Mouse (Mus musculus) G1E (cell line): Measurements from ENCODE around the gene Tspan3. TPM values are rescaled to one million over a fixed set of nuclear protein-coding genes. Genes with fewer than 3 reads are reported as not detected.

Source experiments
- ATAC-seq: 2 replicates; pipeline ENCODE4 v1.8.0; 2016; ENCODE audit warnings: mild to moderate bottlenecking; ENCODE audit not compliant: insufficient number of reproducible peaks, poor library complexity, low FRiP score, severe bottlenecking; ENCODE audit errors: extremely low read depth
- DNase-seq: peaks from one replicate; pipeline ENCODE4 v3.0.0; 2012; ENCODE audit warnings: low spot score
- H3K27me3 ChIP-seq: 2 replicates; pipeline ENCODE4 v1.6.1; 2012; ENCODE audit warnings: mild to moderate bottlenecking, low read length, inconsistent platforms; ENCODE audit not compliant: insufficient read depth
- H3K36me3 ChIP-seq: replicated peaks from 2 replicates; pipeline ENCODE3; 2012; ENCODE audit warnings: mild to moderate bottlenecking, inconsistent platforms
- H3K4me1 ChIP-seq: 2 replicates; pipeline ENCODE4 v1.6.1; 2012; ENCODE audit warnings: low read depth, low read length, inconsistent platforms, mixed read lengths; ENCODE audit not compliant: insufficient read depth
- H3K4me3 ChIP-seq: 2 replicates; pipeline ENCODE4 v1.5.1; 2012; ENCODE audit warnings: low read depth, mild to moderate bottlenecking, inconsistent platforms, low read length, moderate library complexity, mixed read lengths
- H3K9me3 ChIP-seq: replicated peaks from 2 replicates; pipeline ENCODE4 v1.6.1; 2012; ENCODE audit warnings: inconsistent platforms
- CTCF ChIP-seq: IDR thresholded peaks from 2 replicates; pipeline ENCODE4 v1.5.1; 2012; ENCODE audit warnings: low read depth, low read length, inconsistent platforms, mixed read lengths
- GATA1 ChIP-seq: IDR thresholded peaks from 2 replicates; pipeline ENCODE4 v1.6.1; 2012; ENCODE audit warnings: borderline replicate concordance, low read length, inconsistent platforms, mixed read lengths
- GATA2 ChIP-seq: IDR thresholded peaks from 2 replicates; pipeline ENCODE4 v1.6.1; 2012; ENCODE audit warnings: low read depth, low read length, inconsistent platforms, borderline replicate concordance
- POLR2AphosphoS5 ChIP-seq: IDR thresholded peaks from 2 replicates; pipeline ENCODE4 v1.6.1; 2012; ENCODE audit warnings: low read depth, low read length, inconsistent platforms; ENCODE audit not compliant: insufficient replicate concordance
- TAL1 ChIP-seq: conservative IDR thresholded peaks from 2 replicates; pipeline ENCODE4 v1.6.1; 2012; ENCODE audit warnings: low read depth, low read length, inconsistent platforms, mixed read lengths
- polyA plus RNA-seq: library from polyadenylated mRNA; stranded (reverse); fragments of >175 nt; gene quantifications from 2 replicates; pipeline ENCODE4 v1.2.3, GENCODE M21; 2012
- total RNA-seq, 2 experiments: library from RNA; stranded (forward) in 1 of 2; stranded (reverse) in 1 of 2; fragments of 200-1000 nt in 1 of 2; fragments of >200 nt in 1 of 2; fragmentation: Nextera tagmentation in 1 of 2; gene quantifications; 2 replicates each; pipeline ENCODE4 v1.2.3; 2014 to 2017

Tspan3 gene
- total and polyA plus RNA-seq, 3 experiments = 0.33 TPM; not detected in 2

GRCm38 (mm10) chr9:56180118-56180781, 15.0 kb upstream of the Tspan3 start:
- no peak for ATAC-seq
- no peak for TF ChIP-seq TAL1
- TF ChIP-seq GATA1 = no peak
- no peak for TF ChIP-seq CTCF
- no peaks in the 10 kb centered on the region for H3K9me3 ChIP-seq
- peaks cover 2% of the 10 kb centered on the region for H3K27me3 ChIP-seq
- DNase-seq = no peak
- H3K36me3 ChIP-seq = no peaks in the 10 kb centered on the region
- H3K4me3 ChIP-seq = no peak overlapping the region
- no peaks in the 10 kb centered on the region for H3K4me1 ChIP-seq

- Histone ChIP-seq H3K4me3 (no peak overlapping the region), H3K27me3 (peaks cover 2% of the 10 kb centered on the region), H3K36me3 (no peaks in the 10 kb centered on the region), H3K9me3 (no peaks in the 10 kb centered on the region), H3K4me1 (no peaks in the 10 kb centered on the region)
- no peak for TF ChIP-seq CTCF
- no peak for TF ChIP-seq TAL1
- DNase-seq = no peak
- no peak for ATAC-seq
Observed at GRCm38 (mm10) chr9:56179416-56180117, 14.3 kb upstream of the Tspan3 start.

- no peak for TF ChIP-seq CTCF
- TF ChIP-seq GATA2 = no peak
- TF ChIP-seq POLR2AphosphoS5 = no peak
- TF ChIP-seq GATA1 = no peak
- TF ChIP-seq TAL1 = no peak
- H3K27me3 ChIP-seq = peaks cover 2% of the 10 kb centered on the region
- H3K4me1 ChIP-seq = no peaks in the 10 kb centered on the region
- DNase-seq (no peak), ATAC-seq (no peak)
- no peak overlapping the region for H3K4me3 ChIP-seq
- no peaks in the 10 kb centered on the region for H3K36me3 ChIP-seq
- H3K9me3 ChIP-seq = no peaks in the 10 kb centered on the region
Observed at GRCm38 (mm10) chr9:56177354-56177753, 12.1 kb upstream of the Tspan3 start.

- TF ChIP-seq TAL1 = no peak
- no peak for TF ChIP-seq GATA1
- TF ChIP-seq CTCF = no peak
- TF ChIP-seq POLR2AphosphoS5 = no peak
- no peak for TF ChIP-seq GATA2
- no peak overlapping the region for H3K4me3 ChIP-seq
- peaks cover 2% of the 10 kb centered on the region for H3K27me3 ChIP-seq
- DNase-seq = no peak
- H3K9me3 ChIP-seq = no peaks in the 10 kb centered on the region
- H3K4me1 ChIP-seq = no peaks in the 10 kb centered on the region
- no peak for ATAC-seq
- no peaks in the 10 kb centered on the region for H3K36me3 ChIP-seq
Observed at GRCm38 (mm10) chr9:56175316-56175715, 10.0 kb upstream of the Tspan3 start.

- TF ChIP-seq GATA2 = no peak
- TF ChIP-seq TAL1 = no peak
- TF ChIP-seq POLR2AphosphoS5 = no peak
- TF ChIP-seq GATA1 = no peak
- TF ChIP-seq CTCF = no peak
- Histone ChIP-seq H3K36me3 (no peaks in the 10 kb centered on the region), H3K4me3 (no peak overlapping the region), H3K4me1 (peaks cover 3% of the 10 kb centered on the region; the same call in 1 of the 2 replicates), H3K9me3 (no peaks in the 10 kb centered on the region), H3K27me3 (peaks cover 21% of the 10 kb centered on the region)
- ATAC-seq (no peak), DNase-seq (no peak)
Observed at GRCm38 (mm10) chr9:56167690-56168089, 2.4 kb upstream of the Tspan3 start.

- no peak for ATAC-seq
- Histone ChIP-seq H3K9me3 (no peaks in the 10 kb centered on the region), H3K4me1 (peaks cover 3% of the 10 kb centered on the region; the same call in 1 of the 2 replicates), H3K27me3 (peaks cover 30% of the 10 kb centered on the region), H3K36me3 (no peaks in the 10 kb centered on the region), H3K4me3 (no peak overlapping the region)
- TF ChIP-seq POLR2AphosphoS5 (no peak), GATA1 (no peak), CTCF (no peak), TAL1 (no peak), GATA2 (no peak)
- no peak for DNase-seq
Observed at GRCm38 (mm10) chr9:56166161-56166560, 884 bp upstream of the Tspan3 start.
